Mouse (Mus musculus) CH12.LX (cell line): ENCODE measurements around the gene Moxd1. TPM values are rescaled to one million over a fixed set of nuclear protein-coding genes. Genes with fewer than 3 reads are reported as not detected.

Source experiments
- DNase-seq: peaks from one replicate; pipeline ENCODE4 v3.0.0-alpha.2; 2013; ENCODE audit errors: extremely low read depth
- H3K27ac ChIP-seq: 2 replicates; pipeline ENCODE4 v1.5.1; 2012; ENCODE audit warnings: low read depth, mild to moderate bottlenecking, control low read depth, moderate library complexity; ENCODE audit not compliant: insufficient read depth
- H3K27me3 ChIP-seq: replicated peaks from 2 replicates; pipeline ENCODE3; 2012; ENCODE audit warnings: inconsistent platforms
- H3K36me3 ChIP-seq, 2 experiments: replicated peaks in 1 of 2; 2 replicates each; pipeline versions ENCODE3 to v1.6.1; 2012; ENCODE audit warnings: inconsistent platforms in 1 of 2, low read length in 1 of 2, mild to moderate bottlenecking in 1 of 2, mixed read lengths in 1 of 2, moderate library complexity in 1 of 2; ENCODE audit not compliant: control insufficient read depth in 1 of 2, insufficient read depth in 1 of 2
- H3K4me1 ChIP-seq, 2 experiments: 2 replicates each; pipeline ENCODE4 v1.6.1; 2012; ENCODE audit warnings: inconsistent platforms in 1 of 2, moderate library complexity in 1 of 2; ENCODE audit not compliant: insufficient read depth in 2 of 2, control insufficient read depth in 1 of 2
- H3K4me2 ChIP-seq: 2 replicates; pipeline ENCODE4 v1.6.1; 2012; ENCODE audit warnings: low read depth, mild to moderate bottlenecking, control low read depth; ENCODE audit not compliant: poor library complexity, insufficient read depth, severe bottlenecking
- H3K4me3 ChIP-seq, 3 experiments: fragments of 150-350 bp in 1 of 3; sonication (generic) in 1 of 3; replicated peaks in 1 of 3; 2 replicates each; pipeline versions ENCODE3 to v1.5.1; 2011 to 2012; ENCODE audit warnings: low read depth in 2 of 3, low read length in 2 of 3, mild to moderate bottlenecking in 2 of 3, moderate library complexity in 2 of 3, control low read depth in 1 of 3, improper control_type of control experiment in 1 of 3, inconsistent platforms in 1 of 3, mixed read lengths in 1 of 3; ENCODE audit not compliant: poor library complexity in 1 of 3
- H3K79me2 ChIP-seq: replicated peaks from 2 replicates; pipeline ENCODE4 v1.6.1; 2012; ENCODE audit warnings: mild to moderate bottlenecking, moderate library complexity; ENCODE audit not compliant: control insufficient read depth, poor library complexity, insufficient read depth, severe bottlenecking; ENCODE audit errors: extremely low read depth
- H3K9ac ChIP-seq: 2 replicates; pipeline ENCODE4 v1.6.1; 2012; ENCODE audit warnings: low read depth, mild to moderate bottlenecking, control low read depth, moderate library complexity; ENCODE audit not compliant: insufficient read depth
- H3K9me3 ChIP-seq: replicated peaks from 2 replicates; pipeline ENCODE3; 2012; ENCODE audit warnings: low read length, inconsistent platforms, mixed read lengths
- CHD1 ChIP-seq: IDR thresholded peaks from 2 replicates; pipeline ENCODE4 v1.6.1; 2012; ENCODE audit warnings: low read depth, low read length, improper control_type of control experiment, inconsistent platforms
- CTCF ChIP-seq, 2 experiments: IDR thresholded peaks in 1 of 2; conservative IDR thresholded peaks in 1 of 2; 2 replicates each; pipeline ENCODE4 v1.5.1; 2011 to 2012; ENCODE audit warnings: low read depth in 2 of 2, low read length in 2 of 2, improper control_type of control experiment in 1 of 2, inconsistent platforms in 1 of 2, mild to moderate bottlenecking in 1 of 2, moderate library complexity in 1 of 2
- ETS1 ChIP-seq: conservative IDR thresholded peaks from 2 replicates; pipeline ENCODE4 v1.6.1; 2012; ENCODE audit warnings: low read depth, mild to moderate bottlenecking, inconsistent platforms, low read length, improper control_type of control experiment, moderate library complexity
- GABPA ChIP-seq: IDR thresholded peaks from 2 replicates; pipeline ENCODE4 v1.6.1; 2012; ENCODE audit warnings: low read depth, low read length, improper control_type of control experiment, inconsistent platforms; ENCODE audit not compliant: insufficient replicate concordance
- JUN ChIP-seq: IDR thresholded peaks from 2 replicates; pipeline ENCODE4 v1.6.1; 2011; ENCODE audit warnings: low read depth, mild to moderate bottlenecking, low read length, improper control_type of control experiment, moderate library complexity; ENCODE audit not compliant: insufficient read depth
- JUND ChIP-seq: conservative IDR thresholded peaks from 2 replicates; pipeline ENCODE4 v1.6.1; 2011; ENCODE audit warnings: low read depth, low read length, improper control_type of control experiment
- MAX ChIP-seq: IDR thresholded peaks from 2 replicates; pipeline ENCODE4 v1.6.1; 2011; ENCODE audit warnings: low read length, improper control_type of control experiment
- MAZ ChIP-seq: IDR thresholded peaks from 2 replicates; pipeline ENCODE4 v1.6.1; 2012; ENCODE audit warnings: low read depth, mild to moderate bottlenecking, inconsistent platforms, low read length, improper control_type of control experiment, moderate library complexity
- MEF2A ChIP-seq: IDR thresholded peaks from 2 replicates; pipeline ENCODE4 v1.6.1; 2014; ENCODE audit warnings: low read depth, mild to moderate bottlenecking, inconsistent platforms, low read length, improper control_type of control experiment, borderline replicate concordance
- MYC ChIP-seq: IDR thresholded peaks from 2 replicates; pipeline ENCODE4 v1.6.1; 2011; ENCODE audit warnings: low read depth, mild to moderate bottlenecking, improper control_type of control experiment, low read length
- NRF1 ChIP-seq: IDR thresholded peaks from 2 replicates; pipeline ENCODE4 v1.6.1; 2014; ENCODE audit warnings: low read depth, mild to moderate bottlenecking, inconsistent platforms, low read length, improper control_type of control experiment, moderate library complexity
- PAX5 ChIP-seq: IDR thresholded peaks from 2 replicates; pipeline ENCODE4 v1.6.1; 2012; ENCODE audit warnings: low read length, inconsistent platforms, mixed read lengths
- POLR2A ChIP-seq: IDR thresholded peaks from 2 replicates; pipeline ENCODE4 v1.6.1; 2011; ENCODE audit warnings: low read depth, mild to moderate bottlenecking, improper control_type of control experiment, low read length
- RCOR1 ChIP-seq: conservative IDR thresholded peaks from 2 replicates; pipeline ENCODE4 v1.6.1; 2012; ENCODE audit warnings: low read depth, mild to moderate bottlenecking, inconsistent platforms, low read length, improper control_type of control experiment
- SIN3A ChIP-seq: IDR thresholded peaks from 2 replicates; pipeline ENCODE4 v1.6.1; 2012; ENCODE audit warnings: low read length, improper control_type of control experiment, inconsistent platforms
- TBP ChIP-seq: conservative IDR thresholded peaks from 2 replicates; pipeline ENCODE4 v1.6.1; 2011; ENCODE audit warnings: low read depth, low read length, improper control_type of control experiment
- USF1 ChIP-seq: IDR thresholded peaks from 2 replicates; pipeline ENCODE4 v1.6.1; 2014; ENCODE audit warnings: low read depth, mild to moderate bottlenecking, inconsistent platforms, low read length, improper control_type of control experiment
- USF2 ChIP-seq: conservative IDR thresholded peaks from 2 replicates; pipeline ENCODE4 v1.6.1; 2011; ENCODE audit warnings: low read depth, low read length, improper control_type of control experiment
- ZC3H11A ChIP-seq: IDR thresholded peaks from 2 replicates; pipeline ENCODE4 v1.6.1; 2012; ENCODE audit warnings: low read depth, mild to moderate bottlenecking, inconsistent platforms, low read length, improper control_type of control experiment
- ZNF384 ChIP-seq: IDR thresholded peaks from 2 replicates; pipeline ENCODE4 v1.6.1; 2012; ENCODE audit warnings: low read depth, low read length, improper control_type of control experiment, inconsistent platforms
- dilution Hi-C: fragments of 300-500 bp; cut with MboI; formaldehyde crosslinking; loops from 2 replicates; pipeline ENCODE4 v1.14.3; 2020; ENCODE audit warnings: low sequenced_read_pairs; ENCODE audit not compliant: extremely low pct_unique_long_range_greater_than_20kb, extremely low pct_ligation_motif_present
- in situ Hi-C: fragments of 300-500 bp; cut with MboI; formaldehyde crosslinking; loops from 3 replicates; pipeline ENCODE4 v1.14.3; 2019; ENCODE audit warnings: low sequenced_read_pairs, low pct_ligation_motif_present, low pct_unique_long_range_greater_than_20kb, mixed read lengths
- polyA plus RNA-seq: library from polyadenylated mRNA; unstranded; fragments of >175 nt; gene quantifications from 2 replicates; pipeline ENCODE4 v1.2.1, GENCODE M21; 2012; ENCODE audit warnings: low read depth; ENCODE audit not compliant: insufficient read length
- total RNA-seq, 2 experiments: library from RNA; depleted of rRNA; stranded (reverse); fragments of 300-350 nt in 1 of 2; fragments of >200 nt in 1 of 2; gene quantifications; 2 replicates each; pipeline ENCODE4 v1.2.3; 2012 to 2014

The Moxd1 gene
- total and polyA plus RNA-seq, 3 experiments: not detected

DNA sequence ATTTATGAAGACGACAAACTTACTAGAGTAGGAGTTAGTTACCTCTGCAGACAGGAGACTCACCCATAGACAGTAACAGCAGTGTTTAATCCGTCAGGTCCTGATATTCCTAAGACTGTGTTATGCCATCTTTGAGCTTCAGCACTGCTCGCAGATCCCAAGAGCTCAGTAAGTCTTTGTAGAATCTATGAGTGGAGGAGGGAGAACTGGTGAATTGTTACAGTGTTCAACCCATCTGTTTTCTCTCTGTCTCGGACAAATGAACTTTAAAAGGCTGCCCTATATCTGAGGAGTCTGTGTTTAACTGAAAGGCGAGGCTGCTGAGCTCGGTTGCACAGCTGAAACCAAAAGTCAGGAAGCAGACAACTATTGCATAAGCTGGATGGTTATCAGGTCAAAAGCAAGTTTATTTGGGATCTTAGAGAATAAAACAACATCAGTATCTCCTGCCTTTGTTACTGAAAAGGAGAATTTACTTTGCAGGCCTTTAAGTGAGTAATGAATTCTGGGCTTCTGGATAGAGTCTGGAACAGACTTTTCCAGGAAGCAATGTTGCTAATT lies 47.8 kb downstream of the Moxd1 start:
- no peak for TF ChIP-seq MAZ
- Histone ChIP-seq H3K4me3 (no peak overlapping the region), H3K79me2 (no peaks in the 10 kb centered on the region), H3K4me2 (no peak overlapping the region), H3K27me3 (no peaks in the 10 kb centered on the region), H3K27ac (no peak overlapping the region), H3K9me3 (no peaks in the 10 kb centered on the region), H3K9ac (no peak overlapping the region), H3K4me1 (0 out of 4 replicates have a peak, but pooled peaks cover 0 to 5% of the 10 kb centered on the region in 2 experiments), H3K36me3 (no peaks in the 10 kb centered on the region)
- DNase-seq: no peak
- dilution Hi-C loops (no loop called here), in situ Hi-C loops (no loop called here)

DNA sequence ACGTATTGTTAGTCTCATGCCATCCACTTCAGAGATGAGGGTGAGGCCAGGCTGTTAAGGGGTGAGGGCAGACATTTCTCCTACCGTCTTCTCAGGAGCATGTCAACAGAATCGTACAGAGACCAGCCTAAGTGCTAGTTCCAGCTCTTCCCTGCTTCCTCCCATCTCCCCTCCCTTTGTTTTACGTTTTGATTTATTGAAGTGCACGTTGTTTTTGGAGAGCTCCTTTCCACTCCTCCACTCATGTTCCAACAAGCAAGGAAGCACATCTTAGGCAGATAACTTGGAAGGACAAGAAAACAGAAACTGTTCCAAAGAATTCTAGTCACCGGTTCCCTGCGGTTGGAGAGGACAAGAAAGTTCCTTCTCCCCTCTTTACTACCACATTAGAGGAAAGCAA lies 52.9 kb downstream of the Moxd1 start:
- no peak for TF ChIP-seq PAX5
- no peak for TF ChIP-seq SIN3A
- TF ChIP-seq ZNF384: no peak
- no peak for TF ChIP-seq MAZ
- TF ChIP-seq CTCF (conservative IDR thresholded peaks at IDR 0.05 in 1 of 2, IDR thresholded peaks at IDR 0.05 in 1 of 2; ENCODE audit: low read depth in 2 of 2, low read length in 2 of 2): no peak
- TF ChIP-seq ZC3H11A: no peak
- TF ChIP-seq JUN: no peak
- no peak for TF ChIP-seq GABPA
- TF ChIP-seq JUND: no peak
- TF ChIP-seq MYC: no peak
- TF ChIP-seq MAX: no peak
- dilution Hi-C loops (no loop called here), in situ Hi-C loops (loop anchor here (25.0 kb wide), 1 partner anchor 464 kb away; no protein-coding TSS in a partner anchor)
- Histone ChIP-seq H3K27me3 (no peaks in the 10 kb centered on the region), H3K4me2 (no peak overlapping the region), H3K4me3 (no peak overlapping the region), H3K27ac (no peak overlapping the region), H3K36me3 (no peaks in the 10 kb centered on the region), H3K9me3 (no peaks in the 10 kb centered on the region), H3K9ac (no peak overlapping the region), H3K79me2 (no peaks in the 10 kb centered on the region), H3K4me1 (no peaks in the 10 kb centered on the region)
- DNase-seq: no peak

DNA sequence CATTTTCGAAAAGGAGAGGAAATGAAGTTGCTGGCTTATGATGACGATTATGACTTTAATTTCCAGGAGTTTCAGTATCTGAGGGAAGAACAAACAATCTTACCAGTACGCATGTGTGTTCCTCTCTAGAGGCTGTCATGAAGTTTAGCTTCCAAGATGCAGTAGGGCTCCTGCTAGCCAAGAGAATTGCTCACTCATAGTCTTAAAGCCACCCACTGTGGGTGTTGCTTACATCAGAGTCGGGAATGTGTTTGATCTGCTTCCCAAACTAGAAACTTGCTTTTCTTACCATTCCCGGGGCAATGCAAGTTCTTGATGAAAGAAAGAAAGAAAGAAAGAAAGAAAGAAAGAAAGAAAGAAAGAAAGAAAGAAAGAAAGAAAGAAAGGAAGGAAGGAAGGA lies 59.3 kb downstream of the Moxd1 start:
- dilution Hi-C loops (no loop called here), in situ Hi-C loops (loop anchor here (25.0 kb wide), 1 partner anchor 470 kb away; no protein-coding TSS in a partner anchor)
- Histone ChIP-seq H3K27me3 (no peaks in the 10 kb centered on the region), H3K27ac (no peak overlapping the region), H3K4me3 (no peak overlapping the region), H3K79me2 (no peaks in the 10 kb centered on the region), H3K4me2 (no peak overlapping the region), H3K9me3 (no peaks in the 10 kb centered on the region), H3K36me3 (no peaks in the 10 kb centered on the region), H3K9ac (no peak overlapping the region), H3K4me1 (no peaks in the 10 kb centered on the region)
- TF ChIP-seq USF2: no peak
- TF ChIP-seq MYC: no peak
- TF ChIP-seq ETS1: no peak
- TF ChIP-seq POLR2A: no peak
- TF ChIP-seq MEF2A: no peak
- TF ChIP-seq PAX5: no peak
- no peak for TF ChIP-seq ZNF384
- no peak for TF ChIP-seq NRF1
- no peak for TF ChIP-seq RCOR1
- no peak for TF ChIP-seq USF1
- no peak for TF ChIP-seq GABPA
- no peak for TF ChIP-seq TBP
- TF ChIP-seq CHD1: no peak
- no peak for DNase-seq
